Mouse (Mus musculus) spleen, adult 2 months (tissue): ENCODE data around the gene Fgfr2.

Source experiments
- CTCF ChIP-seq: fragments of 200-500 bp; IDR thresholded peaks from 2 replicates; pipeline ENCODE4 v1.5.1; 2011; ENCODE audit warnings: mild to moderate bottlenecking, inconsistent platforms; ENCODE audit not compliant: insufficient read depth, insufficient read length, insufficient replicate concordance; ENCODE audit errors: extremely low read depth
- POLR2A ChIP-seq: fragments of 200-500 bp; IDR thresholded peaks from 2 replicates; pipeline ENCODE4 v1.6.1; 2011; ENCODE audit warnings: low read depth, low read length, inconsistent platforms

GRCm38 (mm10) chr7:131333564-131333963, 1789.6 kb downstream of the Fgfr2 start, which contains the start of gene Fam24a:
- TF ChIP-seq POLR2A (no peak), CTCF (no peak)
